Mouse (Mus musculus) adrenal gland (tissue): ENCODE results near the gene Mxra7.

Source experiments
- intact Hi-C: fragments of 180-260 bp; cut with DNase I; formaldehyde crosslinking; loops from one replicate; pipeline ENCODE4 v1.15.1; 2025

Mxra7 gene

GRCm38 (mm10) chr11:116819932-116820593, 7.8 kb downstream of the Mxra7 start:
- intact Hi-C loops = no loop called here

GRCm38 (mm10) chr11:116818722-116819121, 9.1 kb downstream of the Mxra7 start:
- intact Hi-C loops = no loop called here

- intact Hi-C loops = no loop called here
Measured at GRCm38 (mm10) chr11:116817567-116817966, 10.3 kb downstream of the Mxra7 start.

- intact Hi-C loops = no loop called here
Measured at GRCm38 (mm10) chr11:116816769-116817168, 11.1 kb downstream of the Mxra7 start.

GRCm38 (mm10) chr11:116814884-116815415, 12.9 kb downstream of the Mxra7 start:
- intact Hi-C loops = no loop called here

- intact Hi-C loops = no loop called here
Measured at GRCm38 (mm10) chr11:116814076-116814883, 13.6 kb downstream of the Mxra7 start.

- intact Hi-C loops = no loop called here
Measured at GRCm38 (mm10) chr11:116813610-116814009, 14.2 kb downstream of the Mxra7 start.

GRCm38 (mm10) chr11:116812793-116813529, 14.9 kb downstream of the Mxra7 start:
- intact Hi-C loops = no loop called here

- intact Hi-C loops = no loop called here
Measured at GRCm38 (mm10) chr11:116810983-116811901, 16.6 kb downstream of the Mxra7 start.

GRCm38 (mm10) chr11:116810528-116810927, 17.3 kb downstream of the Mxra7 start:
- intact Hi-C loops = no loop called here

- intact Hi-C loops = loop anchor here (10.0 kb wide), 1 partner anchor 135 kb away; no protein-coding TSS in a partner anchor
Measured at GRCm38 (mm10) chr11:116809520-116809919, 18.3 kb downstream of the Mxra7 start.

- intact Hi-C loops = loop anchor here (1.0 to 10.0 kb wide), 2 partner anchors 134 to 166 kb away; no protein-coding TSS in a partner anchor
Measured at GRCm38 (mm10) chr11:116808811-116809395, 18.9 kb downstream of the Mxra7 start.

- intact Hi-C loops = loop anchor here (1.0 to 10.0 kb wide), 2 partner anchors 133 to 165 kb away; no protein-coding TSS in a partner anchor
Measured at GRCm38 (mm10) chr11:116807938-116808606, 19.8 kb downstream of the Mxra7 start.

- intact Hi-C loops = loop anchor here (10.0 kb wide), 1 partner anchor 133 kb away; no protein-coding TSS in a partner anchor
Measured at GRCm38 (mm10) chr11:116807526-116807925, 20.3 kb downstream of the Mxra7 start.

GRCm38 (mm10) chr11:116807116-116807515, 20.7 kb downstream of the Mxra7 start:
- intact Hi-C loops = loop anchor here (10.0 kb wide), 1 partner anchor 132 kb away; no protein-coding TSS in a partner anchor

- intact Hi-C loops = loop anchor here (10.0 kb wide), 1 partner anchor 132 kb away; no protein-coding TSS in a partner anchor
Measured at GRCm38 (mm10) chr11:116806136-116807071, 21.4 kb downstream of the Mxra7 start.

- intact Hi-C loops = loop anchor here (10.0 kb wide), 1 partner anchor 128 kb away; no protein-coding TSS in a partner anchor
Measured at GRCm38 (mm10) chr11:116802709-116803108, 25.1 kb downstream of the Mxra7 start.

- intact Hi-C loops = loop anchor here (10.0 kb wide), 1 partner anchor 126 kb away; no protein-coding TSS in a partner anchor
Measured at GRCm38 (mm10) chr11:116801106-116801505, 26.7 kb downstream of the Mxra7 start.
